Mouse (Mus musculus) embryonic stem cell, embryonic (primary cell): ENCODE data around the gene Lmntd1.

Experiments
- CTCF ChIA-PET, 4 experiments: fragments of 300-600 bp in 2 of 4; fragments of 350-600 bp in 2 of 4; sonication (Branson Sonifier 250); formaldehyde crosslinking; loops; one replicate each; lab custom pipeline; 2022; ENCODE audit warnings: inconsistent platforms in 2 of 4; lab: Charles Lee
- POLR2A ChIA-PET, 4 experiments: fragments of 300-600 bp in 2 of 4; fragments of 350-600 bp in 2 of 4; sonication (Branson Sonifier 250); formaldehyde crosslinking; loops; one replicate each; lab custom pipeline; 2022; ENCODE audit warnings: antibody characterized with exemption in 4 of 4, inconsistent platforms in 1 of 4; lab: Charles Lee

Gene Lmntd1

DNA sequence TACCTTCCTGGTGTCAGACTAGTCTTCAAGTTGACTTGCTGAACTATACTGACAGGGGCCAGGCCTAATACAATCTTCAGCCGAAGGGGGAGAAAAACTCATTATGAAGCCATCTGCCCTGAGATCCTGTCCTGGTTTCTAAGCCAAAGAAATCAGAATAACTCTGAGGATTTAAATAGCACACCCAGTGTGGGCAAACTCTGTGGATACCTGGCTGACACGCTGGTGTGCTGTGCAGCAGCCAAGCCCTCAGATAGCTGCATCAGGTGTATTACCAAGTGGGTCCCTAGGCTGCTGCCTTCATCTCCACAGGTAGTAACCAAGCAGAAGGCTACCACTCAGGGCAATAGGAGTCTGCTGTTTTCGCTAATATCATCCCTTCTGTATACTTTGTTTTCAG, 1.5 kb downstream of the Lmntd1 start:
- ChIA-PET POLR2A (no interaction called here), CTCF (no interaction called here)

DNA sequence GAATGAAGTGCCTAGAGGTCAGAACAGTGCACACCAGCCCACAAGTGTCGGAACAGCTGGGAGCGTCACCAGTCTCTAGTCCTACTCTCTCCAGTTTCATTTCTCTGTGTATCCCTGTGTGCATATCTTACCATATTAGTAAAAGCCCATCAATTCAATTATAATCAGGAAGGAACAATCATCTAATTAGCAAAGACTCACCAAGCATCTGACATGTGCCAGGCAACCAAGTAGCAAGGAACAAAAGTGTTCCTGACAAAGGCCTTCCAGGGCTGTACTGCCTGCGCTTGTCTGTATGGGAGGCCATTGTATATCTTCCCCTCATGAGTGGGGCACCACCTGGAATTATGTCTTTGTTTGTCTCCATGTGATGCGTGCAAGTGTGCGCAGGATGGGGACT, 3.2 kb downstream of the Lmntd1 start:
- ChIA-PET POLR2A (no interaction called here), CTCF (no interaction called here)

DNA sequence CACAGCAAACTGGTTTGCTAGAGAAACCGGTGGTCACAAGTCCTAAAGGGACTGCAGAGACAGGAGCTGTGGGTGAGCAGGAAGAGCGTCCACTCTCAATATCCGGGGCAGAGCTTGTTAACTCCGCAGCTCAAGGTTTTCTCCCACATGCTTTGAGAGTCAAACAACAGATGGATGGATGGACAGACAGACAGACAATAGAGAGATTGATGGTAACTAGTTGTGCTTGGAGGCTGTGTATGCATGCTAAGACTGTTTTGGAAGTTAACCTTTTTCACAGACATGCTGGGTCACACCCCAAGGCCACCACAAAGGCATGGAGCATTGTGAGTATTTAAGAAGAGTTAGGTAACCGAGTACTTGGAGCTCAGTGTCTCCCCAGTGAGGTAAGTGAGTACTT, 5.4 kb downstream of the Lmntd1 start:
- POLR2A ChIA-PET: interaction anchor here in 1 of 4 experiments (0.9 to 1.2 kb wide), 3 partner anchors 10 to 11 kb away, joined by 3 to 4 read pairs (median 3); no protein-coding TSS in a partner anchor
- CTCF ChIA-PET: no interaction called here

DNA sequence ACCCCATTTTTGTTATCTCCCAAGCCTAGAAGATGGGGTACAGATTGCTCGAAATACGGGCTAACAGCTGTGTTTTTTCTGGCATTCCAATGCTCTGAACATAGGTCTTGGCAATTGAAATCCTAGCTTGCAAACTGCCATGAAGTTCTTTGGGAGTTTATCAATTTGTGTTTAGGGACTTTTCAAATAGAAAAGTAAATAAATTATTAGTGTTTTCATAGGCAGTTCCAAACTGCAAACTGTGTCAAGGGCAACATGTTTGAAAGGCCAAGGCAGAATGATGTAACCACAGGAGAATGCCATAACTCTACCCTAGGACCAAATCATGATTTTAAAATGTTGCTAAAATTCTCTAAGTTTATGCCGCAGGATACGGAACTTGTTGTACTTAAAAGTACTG, 6.4 kb downstream of the Lmntd1 start:
- CTCF ChIA-PET: interaction anchor here in 1 of 4 experiments (0.6 kb wide), 1 partner anchor 239 kb away, joined by 4 read pairs; no protein-coding TSS in a partner anchor
- POLR2A ChIA-PET: no interaction called here

DNA sequence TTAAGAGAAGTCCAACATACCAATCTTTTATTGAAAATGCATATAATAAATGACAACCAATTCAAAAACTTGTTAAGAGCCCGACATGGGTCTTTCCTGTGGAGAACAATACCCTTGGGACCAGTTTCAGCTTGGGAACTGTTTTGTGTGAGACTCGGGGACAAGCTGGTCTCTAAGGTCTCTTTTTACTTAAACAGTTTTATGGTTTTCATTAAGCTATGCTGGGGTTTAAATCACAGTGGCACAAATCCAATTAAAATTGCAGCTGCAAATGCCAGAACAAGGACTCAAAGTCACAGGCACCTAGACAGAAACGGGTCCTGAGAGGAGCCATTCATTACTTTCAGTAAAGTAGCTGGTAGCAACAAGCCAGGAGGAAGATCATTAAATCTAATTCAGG, 8.9 kb downstream of the Lmntd1 start:
- CTCF ChIA-PET: no interaction called here

DNA sequence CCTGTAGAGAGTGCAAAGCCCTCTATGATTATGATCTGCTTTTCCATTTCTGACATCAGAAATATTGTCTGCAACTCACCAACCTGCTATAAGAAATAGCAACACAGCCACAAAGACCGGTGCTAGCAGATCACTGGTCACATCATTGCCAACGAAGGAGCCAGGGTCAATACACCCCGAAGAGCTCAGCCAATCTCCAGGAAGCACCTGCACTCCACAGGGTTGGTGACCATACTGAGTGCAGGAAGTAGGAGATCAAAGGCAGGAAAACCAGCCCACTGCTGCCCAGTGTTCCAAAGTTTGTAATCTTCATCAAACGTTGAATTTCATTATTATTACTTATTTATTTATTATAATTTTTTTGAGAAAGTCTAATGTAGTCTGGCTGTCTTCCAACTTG, 9.5 kb downstream of the Lmntd1 start:
- POLR2A ChIA-PET: no interaction called here
- CTCF ChIA-PET: no interaction called here

More for the DNA sequence above, 8.9 kb downstream of the Lmntd1 start:
- POLR2A ChIA-PET: interaction anchor here in 2 of 4 experiments (0.7 to 1.0 kb wide), 3 partner anchors 9 to 240 kb away, joined by 3 to 5 read pairs (median 3); partner anchors contain the start of gene Lmntd1 (in 1 of the 2)

DNA sequence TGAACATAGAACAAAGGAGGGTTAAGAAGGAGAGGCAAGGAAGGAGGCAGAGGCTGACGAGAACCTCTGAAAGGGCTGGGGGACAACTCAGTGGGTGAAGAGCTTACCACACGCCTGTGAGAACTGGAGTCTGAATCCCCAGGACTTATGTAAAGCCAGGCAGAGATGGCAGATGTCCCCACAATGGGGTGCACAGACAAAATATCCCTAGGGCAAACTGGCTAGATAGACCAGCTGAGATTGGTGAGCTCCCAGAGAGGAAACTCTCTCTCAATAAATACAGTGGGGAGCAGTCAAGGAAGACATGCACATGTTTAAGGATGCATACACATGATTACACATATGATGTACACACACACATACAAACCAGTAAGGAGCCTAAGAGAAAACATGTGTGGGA, 10.0 kb downstream of the Lmntd1 start:
- ChIA-PET CTCF (no interaction called here), POLR2A (no interaction called here)

DNA sequence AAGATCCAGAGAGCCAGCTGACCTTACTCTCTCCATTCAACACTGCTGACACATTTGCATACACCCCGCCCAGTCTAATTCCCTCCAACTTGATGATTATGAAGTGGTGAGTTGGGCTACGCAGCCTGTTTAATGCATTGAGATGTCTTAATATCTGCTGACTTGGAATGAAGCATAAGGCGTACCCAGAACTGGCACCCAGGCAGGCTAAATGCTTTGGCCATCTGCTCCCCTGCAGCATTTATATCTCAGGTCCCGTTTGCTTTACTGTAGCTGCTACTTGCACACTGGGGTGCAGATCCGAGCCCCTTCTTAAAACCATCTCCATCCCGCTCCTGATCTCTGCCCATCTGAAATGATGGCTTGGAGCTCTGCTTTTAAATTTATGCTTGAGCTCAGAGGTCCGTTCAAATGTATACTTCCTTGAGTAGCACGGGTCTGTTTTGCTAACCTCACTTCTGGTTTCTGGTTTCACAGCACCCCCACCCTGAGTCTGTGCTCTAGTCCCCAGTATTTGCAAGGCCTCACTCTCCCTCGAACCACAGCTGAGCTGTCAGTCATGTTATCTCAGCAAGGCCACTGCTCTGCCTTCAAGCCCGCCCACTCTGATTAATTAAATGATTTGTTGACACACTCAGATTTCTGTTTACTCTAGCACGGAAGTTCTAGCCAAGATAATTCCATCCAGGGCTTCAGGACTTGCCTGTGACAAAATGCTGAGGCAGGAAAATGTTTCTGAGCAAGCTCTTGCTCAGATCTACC, 15.1 kb downstream of the Lmntd1 start:
- ChIA-PET CTCF (interaction anchor here in 2 of 4 experiments (0.6 to 1.5 kb wide), 2 partner anchors 182 to 1556 kb away, joined by 4 to 5 read pairs; no protein-coding TSS in a partner anchor), POLR2A (interaction anchor here in 1 of 4 experiments (1.1 kb wide), 1 partner anchor 10 kb away, joined by 3 read pairs; no protein-coding TSS in a partner anchor)

DNA sequence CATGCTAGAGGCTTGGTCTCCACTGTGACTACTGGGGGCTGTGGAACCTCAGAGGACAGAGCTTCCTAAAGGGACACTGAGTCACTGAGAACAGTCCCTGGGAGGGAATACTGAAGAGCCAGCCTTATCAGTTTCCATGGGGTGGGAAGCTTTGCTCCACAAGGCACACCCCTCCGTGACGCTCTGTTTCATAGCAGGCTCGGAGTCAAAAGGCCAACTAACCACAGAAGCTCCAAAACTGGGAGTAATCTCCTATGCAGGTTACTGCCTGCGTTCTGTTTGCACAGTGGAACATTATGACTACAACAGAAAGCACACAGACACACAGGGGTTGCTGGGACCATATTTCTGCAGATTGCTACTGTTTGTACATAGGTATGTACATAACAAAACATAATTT, 18.2 kb downstream of the Lmntd1 start:
- ChIA-PET CTCF (interaction anchor here in 1 of 4 experiments (0.6 kb wide), 1 partner anchor 235 kb away, joined by 3 read pairs; no protein-coding TSS in a partner anchor), POLR2A (interaction anchor here in 1 of 4 experiments (0.9 kb wide), 1 partner anchor 373 kb away, joined by 3 read pairs; no protein-coding TSS in a partner anchor)

DNA sequence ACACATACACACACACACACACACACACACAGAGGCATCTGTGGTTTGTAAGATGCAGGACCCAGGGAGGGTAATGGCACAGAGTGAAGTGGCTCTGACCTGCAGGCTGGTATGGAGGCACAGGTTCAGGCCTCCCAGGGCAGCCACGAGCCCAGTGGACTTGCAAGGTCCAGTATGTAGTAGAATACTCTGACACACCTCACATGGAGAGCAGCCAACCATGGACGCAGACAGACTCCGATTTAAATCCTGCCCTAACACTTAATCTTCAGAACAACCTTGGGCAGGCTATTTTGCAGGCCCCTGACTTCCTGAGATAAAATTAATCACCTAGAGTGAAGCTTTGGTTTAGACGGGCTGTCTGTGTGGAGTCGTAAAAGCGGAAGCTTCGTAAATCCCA, 20.1 kb downstream of the Lmntd1 start:
- POLR2A ChIA-PET: no interaction called here
- CTCF ChIA-PET: no interaction called here

DNA sequence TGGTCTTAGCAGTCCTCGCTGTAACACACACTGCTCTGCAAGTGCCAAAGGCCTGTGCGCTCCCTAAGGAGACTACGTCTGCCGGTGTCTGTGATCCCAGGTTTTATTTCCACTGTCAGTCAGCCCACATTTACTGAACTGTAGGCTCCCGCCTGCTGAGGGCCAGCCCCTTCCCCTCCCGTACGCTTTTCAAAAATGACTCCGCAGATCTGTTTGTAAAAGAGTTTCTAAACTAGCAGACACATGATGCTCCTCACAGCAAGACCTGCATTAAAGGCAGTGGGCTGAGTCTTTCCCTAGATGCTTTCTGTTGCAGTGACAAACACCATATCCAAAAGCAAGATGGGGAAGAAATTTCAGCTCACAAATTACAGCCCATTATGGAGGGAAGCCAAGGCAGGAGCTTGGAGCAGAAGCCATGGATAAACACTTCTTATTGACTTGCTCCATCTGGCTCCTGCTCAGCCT, 21.6 kb downstream of the Lmntd1 start:
- ChIA-PET CTCF (interaction anchor here in 1 of 4 experiments (0.6 kb wide), 1 partner anchor 157 kb away, joined by 3 read pairs; no protein-coding TSS in a partner anchor), POLR2A (no interaction called here)

DNA sequence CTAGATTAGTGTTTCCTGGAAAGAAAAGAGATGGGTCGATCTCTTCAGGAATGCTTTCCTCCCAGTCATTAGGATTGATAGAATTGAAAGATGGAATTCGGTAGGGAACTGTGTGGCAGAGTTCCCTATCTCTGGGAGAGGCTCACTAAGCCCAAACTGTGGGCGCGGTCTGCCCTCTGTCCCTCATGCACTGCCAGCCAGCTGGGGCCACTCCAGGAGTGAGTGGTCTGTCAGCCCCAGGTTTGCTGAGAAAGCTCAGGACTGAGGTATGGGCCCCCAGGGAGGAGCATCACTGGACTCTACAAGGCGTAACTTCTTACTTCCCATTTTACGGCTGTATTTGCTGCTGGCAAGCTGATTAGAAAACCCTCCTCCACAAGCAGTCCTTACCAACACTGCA, 22.1 kb downstream of the Lmntd1 start:
- POLR2A ChIA-PET: no interaction called here
- CTCF ChIA-PET: no interaction called here

DNA sequence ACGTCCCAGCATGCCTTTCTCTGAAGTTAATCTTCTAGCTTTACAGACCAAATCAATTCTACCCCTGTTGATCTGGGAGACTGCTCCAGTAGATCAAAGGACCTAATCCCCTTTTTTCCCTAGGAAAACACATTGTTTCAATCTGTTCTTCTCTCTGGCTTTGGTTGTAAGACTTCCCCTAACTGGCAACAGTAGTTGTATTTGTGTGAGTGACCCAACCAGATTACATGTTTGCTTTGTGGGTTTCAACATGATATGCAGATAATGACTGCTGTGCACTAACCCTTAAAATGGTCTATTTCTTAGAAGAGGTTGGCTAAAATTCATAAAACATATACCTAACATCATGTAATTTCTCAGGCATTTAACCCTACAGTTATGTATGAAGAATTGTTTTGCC, 22.5 kb downstream of the Lmntd1 start:
- ChIA-PET POLR2A (no interaction called here), CTCF (no interaction called here)

DNA sequence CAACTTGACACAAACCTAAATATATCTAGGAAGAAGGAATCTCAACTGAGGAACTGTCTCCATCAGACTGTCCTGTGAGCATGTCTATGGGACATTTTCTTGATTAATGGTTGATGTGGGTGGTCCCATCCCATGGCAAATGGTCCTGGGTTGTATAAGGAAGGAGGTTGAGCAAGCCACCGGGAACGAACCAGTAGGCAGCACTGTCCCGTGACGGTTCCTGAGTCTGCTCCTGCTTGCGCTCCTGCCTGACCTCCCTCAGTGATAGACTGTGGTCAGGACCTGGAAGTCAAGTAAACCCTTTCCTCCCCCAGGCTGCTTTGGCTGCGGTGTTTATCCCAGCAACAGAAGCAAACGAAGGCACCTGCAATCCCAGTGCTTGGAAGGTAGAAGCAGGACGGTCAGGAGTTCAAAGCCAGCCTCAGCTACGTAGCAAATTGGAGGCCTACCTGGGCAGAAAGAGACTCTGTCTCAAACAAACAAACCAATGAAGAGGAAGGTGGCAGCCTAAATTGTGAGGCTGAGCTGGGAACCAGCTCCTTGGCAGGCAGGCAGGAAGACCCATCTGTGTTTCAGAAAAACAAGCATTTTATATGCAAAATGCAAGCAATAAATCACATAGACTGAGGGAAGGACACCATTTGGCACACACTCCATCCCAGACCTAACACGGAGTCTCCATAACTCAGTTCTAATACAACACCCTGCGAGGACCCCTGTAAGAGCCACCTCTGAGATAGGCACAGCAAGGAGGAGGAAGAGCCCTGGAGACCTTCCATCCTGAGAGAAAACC, 23.4 kb downstream of the Lmntd1 start:
- POLR2A ChIA-PET: no interaction called here
- CTCF ChIA-PET: no interaction called here

DNA sequence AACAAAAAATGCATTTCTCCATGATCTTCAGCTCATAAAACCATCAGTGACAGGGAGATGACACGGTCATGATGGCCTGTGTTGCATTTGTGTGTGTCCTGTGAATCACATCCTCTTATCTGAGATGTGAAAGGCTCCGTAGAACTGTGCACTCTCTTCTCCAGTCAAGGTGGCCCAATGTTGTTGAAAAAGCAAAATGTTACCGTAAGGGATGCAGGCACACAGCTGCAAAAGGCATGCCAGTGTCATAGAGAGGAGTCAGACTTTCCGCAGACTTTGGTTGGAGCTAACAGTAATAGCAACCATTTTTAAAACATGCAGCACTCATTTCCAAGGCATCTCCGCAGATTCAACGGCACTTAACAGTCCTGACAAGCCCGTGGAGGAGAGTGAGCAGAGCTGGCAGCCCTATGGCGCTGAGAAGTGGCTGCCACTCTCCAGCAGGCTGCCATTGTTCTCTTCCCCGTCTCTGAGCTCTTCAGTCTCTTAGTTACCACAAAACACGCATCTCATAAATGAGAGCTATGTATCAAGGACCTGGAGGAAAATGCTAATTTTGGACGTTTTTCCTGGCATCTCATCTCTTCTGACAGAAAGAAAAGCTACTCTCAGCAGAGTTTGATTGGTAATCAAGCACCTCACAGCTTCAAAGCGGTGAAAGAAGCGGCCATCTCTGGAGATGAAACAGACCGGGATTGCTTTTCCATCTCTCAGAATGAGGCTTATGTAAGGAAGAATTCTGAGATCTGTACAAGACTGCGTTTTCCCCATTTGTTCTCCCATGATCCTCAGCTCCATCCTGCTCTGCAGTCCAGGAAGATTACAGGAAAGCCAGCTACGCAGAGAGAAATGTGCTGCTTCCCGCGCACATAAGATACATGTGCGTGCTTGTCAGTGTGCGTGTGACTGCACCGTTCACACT, 28.8 kb downstream of the Lmntd1 start:
- CTCF ChIA-PET: interaction anchor here in 1 of 4 experiments (1.1 kb wide), 1 partner anchor 168 kb away, joined by 3 read pairs; no protein-coding TSS in a partner anchor
- POLR2A ChIA-PET: interaction anchor here in 1 of 4 experiments (0.8 kb wide), 1 partner anchor 26 kb away, joined by 3 read pairs; no protein-coding TSS in a partner anchor

DNA sequence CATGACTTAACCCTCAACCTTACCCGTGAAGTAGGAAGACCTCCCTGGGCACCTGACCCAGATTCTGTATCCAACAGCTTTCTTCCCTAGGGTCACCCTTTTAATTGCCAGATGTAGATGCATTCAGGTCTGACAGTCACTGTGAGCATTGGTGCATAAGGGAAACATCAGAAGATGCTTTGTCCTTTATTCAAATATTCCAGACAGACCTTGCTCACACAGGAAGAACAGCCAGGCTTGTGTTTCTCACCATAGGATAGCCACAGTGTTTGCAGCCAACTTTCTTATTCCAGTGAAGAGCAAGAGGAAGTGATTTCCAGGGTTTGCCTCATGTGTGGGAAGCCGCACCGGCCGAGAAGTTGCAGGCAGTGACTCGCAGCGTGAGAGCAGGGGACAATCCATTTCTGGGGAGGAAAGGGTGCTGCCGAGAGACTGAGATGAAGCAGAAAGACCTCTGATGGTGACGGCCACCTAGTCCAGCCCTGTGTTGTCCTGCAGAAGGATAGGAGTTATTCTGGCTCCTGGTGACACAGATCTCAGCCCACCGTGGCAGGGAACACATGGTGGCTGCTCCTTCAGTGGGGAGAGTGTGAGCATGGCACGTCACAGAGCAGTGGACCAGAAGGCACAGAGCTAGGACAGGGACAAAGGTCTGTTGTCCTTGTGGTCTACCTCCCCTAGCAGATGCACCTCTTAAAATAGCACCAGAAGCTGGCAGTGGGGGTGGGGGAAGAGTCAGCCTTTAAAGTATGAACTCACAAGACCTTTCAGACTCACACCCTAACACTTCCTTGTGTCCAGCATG, 32.6 kb downstream of the Lmntd1 start:
- ChIA-PET CTCF (interaction anchor here in 1 of 4 experiments (0.6 kb wide), 1 partner anchor 124 kb away, joined by 3 read pairs; no protein-coding TSS in a partner anchor), POLR2A (no interaction called here)

DNA sequence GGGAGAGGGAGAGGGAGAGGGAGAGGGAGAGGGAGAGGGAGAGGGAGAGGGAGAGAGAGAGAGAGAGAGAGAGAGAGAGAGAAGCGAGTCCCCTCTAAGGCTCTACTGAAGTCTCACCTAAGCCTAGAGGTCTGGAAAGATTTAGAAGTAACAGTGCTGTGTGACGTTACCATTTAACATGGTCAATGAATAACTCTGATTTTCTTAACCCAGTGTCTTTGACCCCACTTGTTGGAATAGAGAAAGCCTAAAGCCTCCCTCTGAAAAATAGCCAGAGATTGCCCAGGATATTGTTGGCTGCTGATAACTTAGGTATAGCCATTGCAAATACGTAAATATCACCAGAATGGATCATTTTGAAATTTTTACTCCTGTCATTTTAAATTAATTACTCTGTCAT, 34.4 kb downstream of the Lmntd1 start:
- CTCF ChIA-PET: no interaction called here
- POLR2A ChIA-PET: no interaction called here
